In the genomic region with DNA sequence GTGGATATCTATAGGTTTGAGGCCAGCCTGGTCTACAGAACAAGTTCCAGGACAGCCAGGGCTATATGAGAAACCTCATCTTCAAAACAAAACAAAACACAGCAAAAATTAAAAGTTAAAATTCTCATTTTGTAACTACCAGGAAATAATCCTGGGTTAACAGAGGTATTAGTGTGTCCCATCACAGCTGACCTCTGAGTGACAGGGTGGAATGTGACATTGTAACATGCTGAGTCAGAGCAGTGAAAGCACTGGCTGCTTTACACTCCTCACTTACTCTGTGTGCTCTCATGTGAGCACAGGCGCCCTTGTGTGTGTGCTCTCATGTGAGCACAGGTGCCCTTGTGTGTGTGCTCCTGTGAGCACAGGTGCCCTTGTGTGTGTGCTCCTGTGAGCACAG, we compare ENCODE assay signal across 1 mouse cellular context.
TF ChIP-seq lines count a peak whose summit lies in the region.

No protein-coding gene starts in this region.

TF ChIP-seq in ES-E14, 5 proteins besides CTCF, POLR2A, EP300 and RAD21:
- peak; percentile 53; the same call in 1 of the 2 replicates for TF ChIP-seq MAFK (IDR thresholded peaks at IDR 0.05; ENCODE audit: insufficient read depth, low read depth, low read length)
- TF ChIP-seq CHD2 (IDR thresholded peaks at IDR 0.05; ENCODE audit: low read depth, low read length), result no peak
- TF ChIP-seq HCFC1 (IDR thresholded peaks at IDR 0.05; ENCODE audit: borderline replicate concordance, insufficient read depth, low read length), result no peak
- no peak for TF ChIP-seq ZC3H11A (IDR thresholded peaks at IDR 0.05; ENCODE audit: borderline replicate concordance, low read depth, low read length)
- TF ChIP-seq ZNF384 (IDR thresholded peaks at IDR 0.05; ENCODE audit: low read depth, low read length), result no peak
